Mouse (Mus musculus) heart, embryonic 11.5 days (tissue): ENCODE measurements around the gene Prss21. TPM values are rescaled to one million over a fixed set of nuclear protein-coding genes. Genes with fewer than 3 reads are reported as not detected.
"Not testable (repeated sequence)": the region's sequence is repeated elsewhere in the genome, so short reads cannot be mapped to it uniquely, and the experiment has no call there.

Experiments used
- ATAC-seq: fragments of 200-750 bp; cut with Nextera tagmentation; replicated peaks from 2 replicates; pipeline ENCODE4 v1.8.0; 2017; ENCODE audit warnings: moderate library complexity; ENCODE audit not compliant: insufficient number of reproducible peaks, low FRiP score, low TSS enrichment
- H3K27ac ChIP-seq: fragments of 300-500 bp; sonication (generic); 2 replicates; pipeline ENCODE4 v1.5.1; 2014; ENCODE audit warnings: mild to moderate bottlenecking, low read depth, low read length
- H3K27me3 ChIP-seq: fragments of 300-500 bp; sonication (generic); 2 replicates; pipeline ENCODE4 v1.6.1; 2014; ENCODE audit warnings: mild to moderate bottlenecking, low read length, mixed read lengths; ENCODE audit not compliant: control insufficient read depth, insufficient read depth
- H3K36me3 ChIP-seq: fragments of 300-500 bp; sonication (generic); 2 replicates; pipeline ENCODE4 v1.6.1; 2014; ENCODE audit warnings: mild to moderate bottlenecking, low read length, moderate library complexity, mixed read lengths; ENCODE audit not compliant: control insufficient read depth, insufficient read depth
- H3K4me1 ChIP-seq: fragments of 300-500 bp; sonication (generic); 2 replicates; pipeline ENCODE4 v1.6.1; 2014; ENCODE audit warnings: low read length; ENCODE audit not compliant: control insufficient read depth, insufficient read depth
- H3K4me2 ChIP-seq: fragments of 300-500 bp; sonication (generic); 2 replicates; pipeline ENCODE4 v1.6.1; 2014; ENCODE audit warnings: mild to moderate bottlenecking, moderate library complexity
- H3K4me3 ChIP-seq: fragments of 300-500 bp; sonication (generic); 2 replicates; pipeline ENCODE4 v1.5.1; 2014; ENCODE audit warnings: low read depth, low read length
- H3K9ac ChIP-seq: fragments of 300-500 bp; sonication (generic); 2 replicates; pipeline ENCODE4 v1.6.1; 2014; ENCODE audit warnings: mild to moderate bottlenecking, low read depth, low read length, moderate library complexity
- H3K9me3 ChIP-seq: fragments of 300-500 bp; sonication (generic); replicated peaks from 2 replicates; pipeline ENCODE4 v1.6.1; 2016; ENCODE audit warnings: low read length; ENCODE audit not compliant: control insufficient read depth
- WGBS: fragments of 180-500 bp; shearing (Covaris S2); extraction: QIAGEN DNeasy Blood & Tissue Kit; methylation state at CpG from one replicate; pipeline ENCODE4 v1.1.7; 2014; ENCODE audit not compliant: insufficient replicate concordance; 5-methylcytosine and 5-hydroxymethylcytosine counted together
- microRNA-seq: library from miRNA; unstranded; fragments of <30 nt; microRNA quantifications from one replicate; pipeline ENCODE4, GENCODE M21; 2016; ENCODE audit warnings: borderline number of aligned reads
- polyA plus RNA-seq: library from polyadenylated mRNA; unstranded; fragments of >200 nt; fragmentation: Nextera tagmentation; extraction: Ambion mirVana; gene quantifications from 2 replicates; pipeline ENCODE4 v1.2.1, GENCODE M21; 2014

Prss21 gene
- polyA plus RNA-seq, 1 experiment from 2014 or later, result not detected

DNA sequence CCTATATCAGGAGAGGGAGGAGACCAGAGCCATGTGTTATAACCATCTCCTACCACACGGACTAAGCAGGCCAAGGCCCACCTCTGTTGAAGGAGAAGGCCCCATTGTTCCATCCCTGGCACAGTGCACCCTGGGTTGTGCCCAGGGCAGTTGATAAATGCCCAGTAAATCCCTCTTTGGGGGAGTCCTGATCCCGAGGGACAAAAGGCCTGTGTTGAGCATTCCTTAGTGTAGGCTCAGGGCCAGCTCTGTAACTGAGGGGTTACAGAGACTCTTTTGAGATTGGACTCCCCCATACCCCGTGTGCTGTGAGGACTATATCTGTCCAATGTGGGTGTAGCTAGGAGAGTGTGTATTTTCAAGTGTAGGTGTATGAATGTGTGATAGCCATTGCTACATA lies 8.9 kb downstream of the Prss21 start:
- WGBS, result 60% methylated on average over 3 of the region's 3 CpGs
- Histone ChIP-seq H3K4me3 (no peak overlapping the region), H3K27me3 (no peaks in the 10 kb centered on the region), H3K27ac (no peak overlapping the region), H3K9ac (no peak overlapping the region), H3K36me3 (no peaks in the 10 kb centered on the region), H3K9me3 (no peaks in the 10 kb centered on the region), H3K4me2 (no peak overlapping the region), H3K4me1 (no peaks in the 10 kb centered on the region)
- no peak for ATAC-seq

DNA sequence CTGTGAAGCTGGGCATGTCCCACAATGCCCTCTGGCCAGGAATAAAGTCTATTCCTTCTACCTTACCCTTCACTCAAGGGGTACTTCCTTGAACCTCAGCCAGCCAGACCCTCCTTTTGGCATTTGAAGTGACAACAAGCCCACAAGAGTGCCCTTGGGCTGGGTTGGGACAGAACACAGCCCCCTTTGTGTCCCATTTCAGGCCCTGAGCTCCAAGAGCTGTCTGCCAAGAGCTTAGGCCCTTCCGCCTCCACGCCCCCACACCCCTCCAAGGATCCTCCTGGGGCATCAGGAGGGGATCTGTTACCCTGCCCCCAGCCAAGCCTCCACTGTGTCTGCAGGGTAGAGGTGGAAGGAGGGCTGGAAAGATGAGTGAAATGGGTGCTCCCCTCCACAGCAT lies 9.3 kb downstream of the Prss21 start:
- Histone ChIP-seq H3K4me3 (no peak overlapping the region), H3K36me3 (no peaks in the 10 kb centered on the region), H3K4me2 (no peak overlapping the region), H3K27me3 (no peaks in the 10 kb centered on the region), H3K9ac (no peak overlapping the region), H3K27ac (no peak overlapping the region), H3K4me1 (no peaks in the 10 kb centered on the region), H3K9me3 (no peaks in the 10 kb centered on the region)
- 72% methylated on average over 2 of the region's 2 CpGs for WGBS
- no peak for ATAC-seq

DNA sequence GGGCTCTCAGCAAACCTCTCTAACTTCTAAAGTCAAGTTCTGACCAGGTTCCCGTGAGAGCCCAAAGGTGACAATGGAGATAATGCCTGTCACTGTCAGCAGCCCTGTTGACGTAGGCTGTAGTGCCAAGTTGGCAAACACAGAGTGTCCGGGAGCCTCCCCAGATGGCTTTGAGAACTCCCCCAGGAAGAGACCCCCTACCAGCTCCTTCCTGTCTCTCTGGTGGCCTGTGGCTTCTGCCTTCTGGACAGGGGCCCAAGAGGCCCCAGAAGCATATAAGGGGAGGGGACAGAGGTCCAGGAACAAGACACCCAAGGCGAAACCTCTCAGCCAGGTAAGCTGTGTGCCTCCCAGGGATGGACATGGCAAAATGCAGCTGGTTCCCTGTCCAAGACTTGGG lies 12.7 kb downstream of the Prss21 start, which contains the start of the genes Dcpp1 and Dcpp2:
Gene Dcpp1, plus strand, starts transcription at position 301 of the 400 bp plus-strand sequence.
Gene Dcpp2, plus strand, starts transcription at position 305 of the 400 bp plus-strand sequence.
- H3K36me3 ChIP-seq, H3K4me3 ChIP-seq, H3K27ac ChIP-seq, ATAC-seq, H3K27me3 ChIP-seq, H3K4me2 ChIP-seq, H3K9me3 ChIP-seq, H3K4me1 ChIP-seq, H3K9ac ChIP-seq: not testable (repeated sequence)
- WGBS, result 42% methylated on average over 4 of the region's 4 CpGs

DNA sequence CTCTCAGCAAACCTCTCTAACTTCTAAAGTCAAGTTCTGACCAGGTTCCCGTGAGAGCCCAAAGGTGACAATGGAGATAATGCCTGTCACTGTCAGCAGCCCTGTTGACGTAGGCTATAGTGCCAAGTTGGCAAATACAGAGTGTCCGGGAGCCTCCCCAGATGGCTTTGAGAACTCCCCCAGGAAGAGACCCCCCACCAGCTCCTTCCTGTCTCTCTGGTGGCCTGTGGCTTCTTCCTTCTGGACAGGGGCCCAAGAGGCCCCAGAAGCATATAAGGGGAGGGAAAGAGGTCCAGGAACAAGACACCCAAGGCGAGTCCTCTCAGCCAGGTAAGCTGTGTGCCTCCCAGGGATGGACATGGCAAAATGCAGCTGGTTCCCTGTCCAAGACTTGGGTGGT lies 49.3 kb downstream of the Prss21 start, which contains the start of gene Dcpp3:
Gene Dcpp3, plus strand, starts transcription at position 301 of the 400 bp plus-strand sequence.
- not testable (repeated sequence) for H3K9me3 ChIP-seq, H3K4me2 ChIP-seq, H3K27ac ChIP-seq, H3K4me1 ChIP-seq, H3K36me3 ChIP-seq, H3K27me3 ChIP-seq, H3K4me3 ChIP-seq, ATAC-seq, H3K9ac ChIP-seq
- WGBS, result 54% methylated on average over 4 of the region's 4 CpGs

Small RNA genes within 50 kb of the gene (microRNA-seq; reads per million reads assigned to microRNA genes)
- 0.81 reads per million, percentile 9 among the genes with 10 or more reads in this experiment for gene Mir5125

Other genes with a start within 250 kb of the Prss21 start
- gene Mmp25, start 222.8 kb upstream of the Prss21 start, polyA plus RNA-seq, result 0.07 and 0.27 TPM in 2 replicates
- 0.24 TPM in 1 of 2 replicates, not detected in the other for gene Bicdl2, start 207.6 kb upstream of the Prss21 start, polyA plus RNA-seq
- gene Hcfc1r1, start 194.5 kb upstream of the Prss21 start, polyA plus RNA-seq, result 382 and 389 TPM in 2 replicates
- gene Thoc6, start 194.2 kb upstream of the Prss21 start, polyA plus RNA-seq, result 40.9 and 41.0 TPM in 2 replicates
- 77.6 and 85.3 TPM in 2 replicates for gene Tnfrsf12a, start 190.6 kb upstream of the Prss21 start, polyA plus RNA-seq
- gene Cldn6, start 188.8 kb upstream of the Prss21 start, polyA plus RNA-seq, result 3.3 and 3.9 TPM in 2 replicates
- 0.25 and 0.46 TPM in 2 replicates for gene Cldn9, start 184.0 kb upstream of the Prss21 start, polyA plus RNA-seq
- gene 1520401A03Rik, start 145.3 kb upstream of the Prss21 start, polyA plus RNA-seq, result 0.16 and 0.20 TPM in 2 replicates
- 31.5 and 33.8 TPM in 2 replicates for gene Pkmyt1, start 141.7 kb upstream of the Prss21 start, polyA plus RNA-seq
- 7.6 and 7.9 TPM in 2 replicates for gene Paqr4, start 127.2 kb upstream of the Prss21 start, polyA plus RNA-seq
- gene Kremen2, start 122.2 kb upstream of the Prss21 start, polyA plus RNA-seq, result 0.27 and 0.63 TPM in 2 replicates
- 60.5 and 62.4 TPM in 2 replicates for gene Flywch1, start 96.5 kb upstream of the Prss21 start, polyA plus RNA-seq
- gene Flywch2, start 82.0 kb upstream of the Prss21 start, polyA plus RNA-seq, result 8.2 and 9.5 TPM in 2 replicates
- 285 and 390 TPM in 2 replicates for gene Srrm2, start 77.5 kb upstream of the Prss21 start, polyA plus RNA-seq
- gene Elob, start 38.9 kb upstream of the Prss21 start, polyA plus RNA-seq, result 929 and 1,004 TPM in 2 replicates
- not detected in 2 replicates for gene Prss33, start 32.0 kb upstream of the Prss21 start, polyA plus RNA-seq
- not detected in 2 replicates for gene Prss32, start 24.2 kb upstream of the Prss21 start, polyA plus RNA-seq
- gene Prss41, start 23.9 kb upstream of the Prss21 start, polyA plus RNA-seq, result 0.19 and 0.31 TPM in 2 replicates
- gene Dcpp1, start 12.8 kb downstream of the Prss21 start, polyA plus RNA-seq, result not detected in 2 replicates
- gene Dcpp2, start 12.8 kb downstream of the Prss21 start, polyA plus RNA-seq, result not detected in 2 replicates
- not detected in 2 replicates for gene Dcpp3, start 49.4 kb downstream of the Prss21 start, polyA plus RNA-seq
- gene Sbp, start 73.6 kb downstream of the Prss21 start, polyA plus RNA-seq, result not detected in 2 replicates
- gene Sbpl, start 87.2 kb downstream of the Prss21 start, polyA plus RNA-seq, result not detected in 2 replicates
- not detected in 2 replicates for gene Prss30, start 112.5 kb downstream of the Prss21 start, polyA plus RNA-seq
- 0.17 TPM in 1 of 2 replicates, not detected in the other for gene Prss22, start 130.0 kb downstream of the Prss21 start, polyA plus RNA-seq
- gene Prss27, start 170.1 kb downstream of the Prss21 start, polyA plus RNA-seq, result 0.17 and 0.37 TPM in 2 replicates
- gene Kctd5, start 205.4 kb downstream of the Prss21 start, polyA plus RNA-seq, result 39.9 and 42.7 TPM in 2 replicates